Mouse (Mus musculus) CH12.LX (cell line): ENCODE data around the gene Trim29. TPM values are rescaled to one million over a fixed set of nuclear protein-coding genes. Genes with fewer than 3 reads are reported as not detected.

Experiments
- DNase-seq: peaks from one replicate; pipeline ENCODE4 v3.0.0-alpha.2; 2013; ENCODE audit errors: extremely low read depth
- H3K27ac ChIP-seq: 2 replicates; pipeline ENCODE4 v1.5.1; 2012; ENCODE audit warnings: low read depth, mild to moderate bottlenecking, control low read depth, moderate library complexity; ENCODE audit not compliant: insufficient read depth
- H3K27me3 ChIP-seq: replicated peaks from 2 replicates; pipeline ENCODE3; 2012; ENCODE audit warnings: inconsistent platforms
- H3K36me3 ChIP-seq, 2 experiments: replicated peaks in 1 of 2; 2 replicates each; pipeline versions ENCODE3 to v1.6.1; 2012; ENCODE audit warnings: inconsistent platforms in 1 of 2, low read length in 1 of 2, mild to moderate bottlenecking in 1 of 2, mixed read lengths in 1 of 2, moderate library complexity in 1 of 2; ENCODE audit not compliant: control insufficient read depth in 1 of 2, insufficient read depth in 1 of 2
- H3K4me1 ChIP-seq, 2 experiments: 2 replicates each; pipeline ENCODE4 v1.6.1; 2012; ENCODE audit warnings: inconsistent platforms in 1 of 2, moderate library complexity in 1 of 2; ENCODE audit not compliant: insufficient read depth in 2 of 2, control insufficient read depth in 1 of 2
- H3K4me2 ChIP-seq: 2 replicates; pipeline ENCODE4 v1.6.1; 2012; ENCODE audit warnings: low read depth, mild to moderate bottlenecking, control low read depth; ENCODE audit not compliant: poor library complexity, insufficient read depth, severe bottlenecking
- H3K4me3 ChIP-seq, 3 experiments: fragments of 150-350 bp in 1 of 3; sonication (generic) in 1 of 3; replicated peaks in 1 of 3; 2 replicates each; pipeline versions ENCODE3 to v1.5.1; 2011 to 2012; ENCODE audit warnings: low read depth in 2 of 3, low read length in 2 of 3, mild to moderate bottlenecking in 2 of 3, moderate library complexity in 2 of 3, control low read depth in 1 of 3, improper control_type of control experiment in 1 of 3, inconsistent platforms in 1 of 3, mixed read lengths in 1 of 3; ENCODE audit not compliant: poor library complexity in 1 of 3
- H3K79me2 ChIP-seq: replicated peaks from 2 replicates; pipeline ENCODE4 v1.6.1; 2012; ENCODE audit warnings: mild to moderate bottlenecking, moderate library complexity; ENCODE audit not compliant: control insufficient read depth, poor library complexity, insufficient read depth, severe bottlenecking; ENCODE audit errors: extremely low read depth
- H3K9ac ChIP-seq: 2 replicates; pipeline ENCODE4 v1.6.1; 2012; ENCODE audit warnings: low read depth, mild to moderate bottlenecking, control low read depth, moderate library complexity; ENCODE audit not compliant: insufficient read depth
- H3K9me3 ChIP-seq: replicated peaks from 2 replicates; pipeline ENCODE3; 2012; ENCODE audit warnings: low read length, inconsistent platforms, mixed read lengths
- BHLHE40 ChIP-seq: IDR thresholded peaks from 2 replicates; pipeline ENCODE4 v1.6.1; 2011; ENCODE audit warnings: mild to moderate bottlenecking, low read depth, low read length, improper control_type of control experiment
- CHD2 ChIP-seq: IDR thresholded peaks from 2 replicates; pipeline ENCODE4 v1.6.1; 2011; ENCODE audit warnings: low read length, improper control_type of control experiment
- CTCF ChIP-seq, 2 experiments: IDR thresholded peaks in 1 of 2; conservative IDR thresholded peaks in 1 of 2; 2 replicates each; pipeline ENCODE4 v1.5.1; 2011 to 2012; ENCODE audit warnings: low read depth in 2 of 2, low read length in 2 of 2, improper control_type of control experiment in 1 of 2, inconsistent platforms in 1 of 2, mild to moderate bottlenecking in 1 of 2, moderate library complexity in 1 of 2
- E2F4 ChIP-seq: IDR thresholded peaks from 2 replicates; pipeline ENCODE4 v1.6.1; 2011; ENCODE audit warnings: low read depth, low read length, improper control_type of control experiment; ENCODE audit not compliant: insufficient replicate concordance
- ELF1 ChIP-seq: IDR thresholded peaks from 2 replicates; pipeline ENCODE4 v1.6.1; 2014; ENCODE audit warnings: low read depth, mild to moderate bottlenecking, inconsistent platforms, low read length, improper control_type of control experiment
- EP300 ChIP-seq: IDR thresholded peaks from 2 replicates; pipeline ENCODE4 v1.6.1; 2011; ENCODE audit warnings: low read length, improper control_type of control experiment
- ETS1 ChIP-seq: conservative IDR thresholded peaks from 2 replicates; pipeline ENCODE4 v1.6.1; 2012; ENCODE audit warnings: low read depth, mild to moderate bottlenecking, inconsistent platforms, low read length, improper control_type of control experiment, moderate library complexity
- GABPA ChIP-seq: IDR thresholded peaks from 2 replicates; pipeline ENCODE4 v1.6.1; 2012; ENCODE audit warnings: low read depth, low read length, improper control_type of control experiment, inconsistent platforms; ENCODE audit not compliant: insufficient replicate concordance
- KAT2A ChIP-seq: IDR thresholded peaks from 2 replicates; pipeline ENCODE4 v1.6.1; 2012; ENCODE audit warnings: low read length, improper control_type of control experiment, inconsistent platforms; ENCODE audit not compliant: insufficient replicate concordance
- MAX ChIP-seq: IDR thresholded peaks from 2 replicates; pipeline ENCODE4 v1.6.1; 2011; ENCODE audit warnings: low read length, improper control_type of control experiment
- MEF2A ChIP-seq: IDR thresholded peaks from 2 replicates; pipeline ENCODE4 v1.6.1; 2014; ENCODE audit warnings: low read depth, mild to moderate bottlenecking, inconsistent platforms, low read length, improper control_type of control experiment, borderline replicate concordance
- MYC ChIP-seq: IDR thresholded peaks from 2 replicates; pipeline ENCODE4 v1.6.1; 2011; ENCODE audit warnings: low read depth, mild to moderate bottlenecking, improper control_type of control experiment, low read length
- NRF1 ChIP-seq: IDR thresholded peaks from 2 replicates; pipeline ENCODE4 v1.6.1; 2014; ENCODE audit warnings: low read depth, mild to moderate bottlenecking, inconsistent platforms, low read length, improper control_type of control experiment, moderate library complexity
- PAX5 ChIP-seq: IDR thresholded peaks from 2 replicates; pipeline ENCODE4 v1.6.1; 2012; ENCODE audit warnings: low read length, inconsistent platforms, mixed read lengths
- POLR2A ChIP-seq: IDR thresholded peaks from 2 replicates; pipeline ENCODE4 v1.6.1; 2011; ENCODE audit warnings: low read depth, mild to moderate bottlenecking, improper control_type of control experiment, low read length
- POLR2AphosphoS2 ChIP-seq: IDR thresholded peaks from 2 replicates; pipeline ENCODE4 v1.6.1; 2011; ENCODE audit warnings: low read depth, low read length, improper control_type of control experiment
- RAD21 ChIP-seq: IDR thresholded peaks from 2 replicates; pipeline ENCODE4 v1.6.1; 2011; ENCODE audit warnings: low read depth, mild to moderate bottlenecking, low read length, improper control_type of control experiment, moderate library complexity
- SIN3A ChIP-seq: IDR thresholded peaks from 2 replicates; pipeline ENCODE4 v1.6.1; 2012; ENCODE audit warnings: low read length, improper control_type of control experiment, inconsistent platforms
- SMC3 ChIP-seq: IDR thresholded peaks from 2 replicates; pipeline ENCODE4 v1.6.1; 2011; ENCODE audit warnings: low read depth, low read length, improper control_type of control experiment
- TBP ChIP-seq: conservative IDR thresholded peaks from 2 replicates; pipeline ENCODE4 v1.6.1; 2011; ENCODE audit warnings: low read depth, low read length, improper control_type of control experiment
- TCF12 ChIP-seq: IDR thresholded peaks from 2 replicates; pipeline ENCODE4 v1.6.1; 2014; ENCODE audit warnings: low read depth, mild to moderate bottlenecking, inconsistent platforms, low read length, improper control_type of control experiment
- UBTF ChIP-seq: IDR thresholded peaks from 2 replicates; pipeline ENCODE4 v1.6.1; 2012; ENCODE audit warnings: low read depth, mild to moderate bottlenecking, inconsistent platforms, low read length, improper control_type of control experiment, moderate library complexity
- ZKSCAN1 ChIP-seq: IDR thresholded peaks from 2 replicates; pipeline ENCODE4 v1.6.1; 2012; ENCODE audit warnings: low read depth, inconsistent platforms, low read length, improper control_type of control experiment, borderline replicate concordance
- ZMIZ1 ChIP-seq: IDR thresholded peaks from 2 replicates; pipeline ENCODE4 v1.6.1; 2012; ENCODE audit warnings: low read depth, mild to moderate bottlenecking, inconsistent platforms, low read length, improper control_type of control experiment
- dilution Hi-C: fragments of 300-500 bp; cut with MboI; formaldehyde crosslinking; loops from 2 replicates; pipeline ENCODE4 v1.14.3; 2020; ENCODE audit warnings: low sequenced_read_pairs; ENCODE audit not compliant: extremely low pct_unique_long_range_greater_than_20kb, extremely low pct_ligation_motif_present
- in situ Hi-C: fragments of 300-500 bp; cut with MboI; formaldehyde crosslinking; loops from 3 replicates; pipeline ENCODE4 v1.14.3; 2019; ENCODE audit warnings: low sequenced_read_pairs, low pct_ligation_motif_present, low pct_unique_long_range_greater_than_20kb, mixed read lengths
- polyA plus RNA-seq: library from polyadenylated mRNA; unstranded; fragments of >175 nt; gene quantifications from 2 replicates; pipeline ENCODE4 v1.2.1, GENCODE M21; 2012; ENCODE audit warnings: low read depth; ENCODE audit not compliant: insufficient read length
- total RNA-seq, 2 experiments: library from RNA; depleted of rRNA; stranded (reverse); fragments of 300-350 nt in 1 of 2; fragments of >200 nt in 1 of 2; gene quantifications; 2 replicates each; pipeline ENCODE4 v1.2.3; 2012 to 2014

Gene Trim29
- total and polyA plus RNA-seq, 3 experiments = 0.13 to 0.21 (median 0.17) TPM

GRCm38 (mm10) chr9:43262811-43263550 is 47.7 kb upstream of the Trim29 start:
- H3K4me1 ChIP-seq = peaks cover 8 to 16% of the 10 kb centered on the region in 2 experiments
- in situ Hi-C loops (no loop called here), dilution Hi-C loops (no loop called here)
- TF ChIP-seq SMC3 (no peak), ZMIZ1 (no peak), KAT2A (no peak), E2F4 (no peak), GABPA (no peak), POLR2A (no peak), MEF2A (no peak), CTCF (conservative IDR thresholded peaks at IDR 0.05 in 1 of 2, IDR thresholded peaks at IDR 0.05 in 1 of 2; ENCODE audit: low read depth in 2 of 2, low read length in 2 of 2) (no peak), SIN3A (no peak), MAX (no peak), BHLHE40 (no peak), CHD2 (no peak), UBTF (no peak), PAX5 (no peak), TBP (no peak)
- no peak for DNase-seq
- no peaks in the 10 kb centered on the region for H3K79me2 ChIP-seq
- H3K4me2 ChIP-seq = no peak overlapping the region
- no peak overlapping the region for H3K4me3 ChIP-seq
- no peak overlapping the region for H3K27ac ChIP-seq
- no peaks in the 10 kb centered on the region for H3K9me3 ChIP-seq
- no peaks in the 10 kb centered on the region for H3K36me3 ChIP-seq
- H3K9ac ChIP-seq = no peak overlapping the region
- peaks cover 3% of the 10 kb centered on the region for H3K27me3 ChIP-seq

DNA sequence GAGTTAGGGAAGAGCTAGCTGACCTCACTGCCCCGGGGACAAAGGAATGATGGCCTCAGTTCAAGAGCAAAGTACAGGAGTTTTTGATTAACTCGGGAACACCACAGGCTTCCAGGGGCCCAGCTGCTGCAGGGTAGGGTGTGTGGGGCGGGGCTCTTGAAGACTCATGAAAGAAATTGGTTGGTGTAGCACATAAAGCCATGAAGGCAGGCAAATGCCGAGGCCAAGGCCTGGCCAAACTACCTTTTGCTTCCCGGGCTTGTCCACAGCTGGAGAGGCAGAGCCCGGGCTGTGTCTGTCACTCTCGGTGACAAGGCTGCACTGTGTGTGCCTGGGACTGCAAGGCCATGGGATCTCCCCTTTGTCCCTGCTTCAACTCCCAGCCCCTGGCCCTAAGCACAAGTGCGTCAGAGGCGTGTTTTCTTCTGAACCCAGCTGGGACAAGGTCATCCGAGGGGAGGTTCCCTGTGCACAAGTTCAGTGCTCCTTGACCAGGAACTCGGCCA is 46.6 kb upstream of the Trim29 start:
- dilution Hi-C loops (no loop called here), in situ Hi-C loops (no loop called here)
- no peak overlapping the region for H3K9ac ChIP-seq
- no peaks in the 10 kb centered on the region for H3K9me3 ChIP-seq
- peaks cover 8 to 16% of the 10 kb centered on the region in 2 experiments for H3K4me1 ChIP-seq
- H3K36me3 ChIP-seq = no peaks in the 10 kb centered on the region
- H3K27me3 ChIP-seq = peaks cover 3% of the 10 kb centered on the region
- TF ChIP-seq POLR2A = no peak
- no peak for TF ChIP-seq CTCF (conservative IDR thresholded peaks at IDR 0.05 in 1 of 2, IDR thresholded peaks at IDR 0.05 in 1 of 2; ENCODE audit: low read depth in 2 of 2, low read length in 2 of 2)
- TF ChIP-seq PAX5 = no peak
- no peak for TF ChIP-seq MYC
- no peak for TF ChIP-seq RAD21
- TF ChIP-seq POLR2AphosphoS2 = no peak
- no peak for TF ChIP-seq ETS1
- TF ChIP-seq ZKSCAN1 = no peak
- TF ChIP-seq NRF1 = no peak
- no peak for TF ChIP-seq ELF1
- no peak for TF ChIP-seq EP300
- no peak for TF ChIP-seq GABPA
- no peak for TF ChIP-seq TCF12
- TF ChIP-seq, all 38 proteins: peak for 0
- no peak overlapping the region for H3K27ac ChIP-seq
- DNase-seq = no peak
- H3K4me2 ChIP-seq = no peak overlapping the region
- no peaks in the 10 kb centered on the region for H3K79me2 ChIP-seq
- H3K4me3 ChIP-seq = no peak overlapping the region
